Mouse (Mus musculus): ENCODE measurements at regions not wholly inside any gene's neighbourhood (a gene's known extent, or its start where the extent isn't known, plus 50 kb on each side); places are given as distances from the start of the nearest gene placed in this dataset.

GRCm38 (mm10) chr16:68017672-68018071 is 397.0 kb upstream of the Cadm2 start:
- DNase-seq (ENCODE audit: low read depth, low spot score): no peak

DNA sequence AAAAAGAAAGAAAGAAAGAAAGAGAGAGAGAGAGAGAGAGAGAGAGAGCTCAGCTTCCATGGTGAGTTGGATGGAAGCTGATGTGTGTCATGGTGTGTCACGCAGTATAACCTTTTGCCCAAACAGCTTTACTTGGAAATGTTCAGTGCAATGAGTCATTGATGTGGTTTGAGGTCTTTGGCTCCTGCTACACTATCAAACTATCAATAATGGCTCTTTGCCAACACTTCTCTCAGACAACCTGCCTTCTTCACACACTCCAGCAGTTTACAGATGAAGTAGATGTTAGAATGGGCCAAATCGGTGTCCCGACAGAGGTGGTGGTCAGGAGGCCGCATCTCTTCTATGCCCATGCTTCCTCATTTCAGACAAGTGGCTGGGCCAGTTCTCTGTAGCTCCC is 369.0 kb upstream of the Cadm2 start:
- no peak for DNase-seq (ENCODE audit: low read depth, low spot score)

- peak; percentile 27 for DNase-seq (ENCODE audit: low read depth, low spot score)
These were observed 355.9 kb upstream of the Cadm2 start for GRCm38 (mm10) chr16:67976565-67976964.

DNA sequence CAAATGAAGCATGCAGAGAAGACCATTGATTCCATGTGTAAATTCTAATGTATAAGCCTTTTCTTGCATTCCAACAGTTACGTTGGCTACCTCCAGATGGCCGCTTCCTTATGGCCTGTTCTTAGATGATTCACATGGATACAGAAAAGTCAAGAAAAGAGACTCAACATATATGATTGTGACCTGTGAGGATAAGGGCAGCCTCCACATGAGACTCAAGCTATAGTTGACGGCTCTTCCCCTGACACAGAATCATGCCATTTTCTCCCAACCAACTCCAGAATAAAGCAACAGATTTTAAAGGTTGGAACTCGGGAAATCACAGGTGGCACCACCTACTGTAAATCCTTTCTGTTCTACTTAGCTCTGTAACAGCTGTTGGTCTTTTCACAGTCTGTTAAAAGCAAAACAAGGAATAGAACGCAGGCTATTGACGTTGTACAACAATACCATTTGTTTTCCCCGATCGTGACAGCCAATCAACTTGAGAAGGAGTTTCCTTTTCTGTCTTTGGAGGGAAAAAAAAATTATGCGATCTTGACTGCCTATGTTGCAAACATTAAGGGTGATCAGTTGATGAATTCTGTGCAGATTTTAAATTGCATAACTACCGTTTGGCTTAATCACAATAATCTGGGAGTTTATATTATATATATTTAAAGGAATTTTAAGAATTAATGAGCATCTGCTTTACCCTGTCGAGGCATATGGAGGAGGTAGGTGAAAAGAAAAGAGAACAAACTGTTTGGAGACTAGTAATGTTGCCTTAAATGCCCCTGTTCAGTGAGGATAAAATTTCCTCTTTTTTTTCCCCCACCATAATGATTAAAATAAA is 347.8 kb upstream of the Cadm2 start:
- no peak for DNase-seq (ENCODE audit: low read depth, low spot score)

DNA sequence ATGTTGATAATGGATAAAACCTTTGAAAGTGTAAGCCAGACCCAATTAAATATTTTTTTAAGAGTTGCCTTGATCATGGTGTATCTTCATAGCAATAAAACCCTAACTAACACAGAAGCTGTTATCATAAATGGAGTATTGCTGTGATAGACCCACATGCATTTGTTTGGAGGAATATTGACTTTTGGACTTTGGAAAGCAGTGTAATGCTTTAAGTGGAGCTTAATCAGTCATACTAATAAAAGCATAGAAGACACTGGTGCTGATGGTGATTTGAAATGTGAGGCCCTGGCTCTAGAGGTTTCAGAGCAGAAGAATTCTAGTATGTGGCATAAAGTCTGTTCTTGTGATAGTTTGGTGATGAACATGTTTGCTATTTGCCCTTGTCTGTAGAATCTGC is 328.4 kb upstream of the Cadm2 start:
- no peak for DNase-seq (ENCODE audit: low read depth, low spot score)

DNA sequence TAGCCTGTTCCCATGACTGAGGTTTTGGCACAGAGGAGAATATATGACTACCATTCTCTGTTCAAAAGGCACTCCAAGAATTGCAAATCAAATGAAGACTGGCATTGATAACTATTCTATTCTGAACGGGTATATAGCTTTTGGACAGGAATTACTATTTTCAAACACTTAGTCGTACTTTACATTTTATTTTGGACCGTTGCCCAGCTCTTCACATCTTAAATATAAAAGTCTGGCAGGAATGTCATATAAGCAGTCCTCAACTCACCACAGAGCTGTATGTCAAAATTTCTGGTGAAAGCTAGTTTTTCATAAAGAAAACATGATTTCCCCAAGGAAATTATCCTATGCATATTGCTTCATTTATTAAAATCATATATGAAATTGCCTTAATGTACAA is 323.7 kb upstream of the Cadm2 start:
- DNase-seq (ENCODE audit: low read depth, low spot score): no peak

DNA sequence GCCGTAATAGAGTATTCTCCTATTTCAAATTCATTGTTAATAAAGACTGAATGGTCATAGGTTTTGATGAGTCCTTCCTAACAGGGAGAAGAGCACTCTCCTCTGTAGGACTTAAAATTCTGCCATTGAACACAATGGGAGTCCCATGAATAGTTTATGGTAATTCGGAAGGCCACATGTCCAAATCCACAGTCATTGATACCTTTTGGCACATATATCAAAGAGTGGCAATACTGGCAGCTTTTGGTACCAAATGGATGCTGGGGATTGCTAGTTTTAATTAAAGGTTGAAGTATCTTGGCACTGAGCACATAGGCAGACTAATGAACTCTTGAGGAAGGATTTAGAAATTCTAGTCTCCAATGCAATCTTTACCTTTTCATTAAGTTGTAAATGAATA is 298.5 kb upstream of the Cadm2 start:
- DNase-seq (ENCODE audit: low read depth, low spot score): no peak

DNA sequence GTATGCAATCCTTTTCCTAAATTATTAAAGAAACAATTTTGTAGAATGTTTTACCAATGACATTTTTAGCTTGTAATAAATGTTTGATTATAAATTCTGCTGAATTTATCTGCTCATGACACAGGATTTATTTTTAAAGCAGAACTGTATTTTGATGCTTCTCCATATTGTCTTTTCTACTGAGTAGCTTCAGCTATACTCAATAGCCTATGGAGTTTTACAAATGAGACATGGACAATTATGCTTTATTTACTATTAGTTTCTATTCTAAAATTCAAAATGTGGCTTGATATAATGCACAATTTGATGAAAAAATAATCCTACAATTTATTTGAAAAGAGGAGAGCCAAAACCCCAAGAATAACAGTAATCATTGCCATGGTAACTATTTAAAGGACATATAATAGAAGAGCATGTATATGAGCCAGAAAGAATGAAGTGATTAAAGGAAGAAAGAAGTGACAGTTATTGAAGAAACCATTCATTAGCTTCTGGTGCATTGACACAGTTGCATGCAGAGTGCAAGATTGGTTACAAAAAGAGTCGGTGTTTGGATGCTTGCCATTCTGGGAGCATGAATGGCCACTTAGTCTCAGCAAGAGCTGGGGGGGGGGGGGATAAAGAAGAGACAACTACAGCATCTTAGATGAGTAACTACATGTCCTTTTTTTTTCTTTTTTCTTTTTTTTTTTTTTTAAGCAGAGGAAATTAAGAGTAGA is 250.8 kb upstream of the Cadm2 start:
- no peak for DNase-seq (ENCODE audit: low read depth, low spot score)

DNA sequence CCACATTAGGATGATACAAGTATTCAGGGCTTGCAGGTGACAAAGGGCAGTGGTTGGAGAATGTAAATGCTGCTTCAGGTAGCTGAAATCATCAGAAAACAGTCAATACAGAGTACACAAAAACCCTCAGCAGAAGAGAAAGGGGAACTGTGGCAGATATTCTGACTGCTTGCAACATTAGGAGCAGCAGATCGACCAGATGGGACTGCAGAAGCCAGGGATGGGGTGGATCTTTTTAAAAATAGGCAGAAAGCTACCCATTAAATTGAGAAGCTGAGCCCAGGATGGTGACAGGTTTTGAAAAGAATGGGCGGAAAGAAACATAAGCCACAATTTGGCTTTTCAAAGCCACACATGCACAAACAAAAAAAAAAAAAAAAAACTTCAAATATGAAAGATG is 229.5 kb upstream of the Cadm2 start:
- DNase-seq (ENCODE audit: low read depth, low spot score): peak; percentile 5

DNA sequence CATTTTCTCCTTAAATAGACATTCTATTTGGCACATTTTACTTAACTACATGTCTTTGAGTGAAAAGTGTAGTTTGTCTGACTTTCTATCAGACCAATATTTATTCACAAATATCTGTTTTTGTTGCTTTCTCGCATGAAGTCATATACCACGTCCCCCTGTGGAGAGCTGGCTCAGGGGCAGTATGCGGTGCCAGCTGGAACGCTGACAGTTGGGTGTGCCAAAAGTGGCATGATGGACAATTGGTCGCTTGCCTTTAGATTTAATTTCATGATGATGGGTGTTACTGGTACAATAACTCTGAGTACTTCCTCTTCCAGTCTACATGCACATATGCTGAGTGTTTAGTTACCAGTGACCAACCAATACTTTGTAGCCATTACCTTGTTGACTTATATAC is 223.8 kb upstream of the Cadm2 start:
- no peak for DNase-seq (ENCODE audit: low read depth, low spot score)

GRCm38 (mm10) chr16:67797236-67797635 is 176.5 kb upstream of the Cadm2 start:
- DNase-seq (ENCODE audit: low read depth, low spot score): no peak

DNA sequence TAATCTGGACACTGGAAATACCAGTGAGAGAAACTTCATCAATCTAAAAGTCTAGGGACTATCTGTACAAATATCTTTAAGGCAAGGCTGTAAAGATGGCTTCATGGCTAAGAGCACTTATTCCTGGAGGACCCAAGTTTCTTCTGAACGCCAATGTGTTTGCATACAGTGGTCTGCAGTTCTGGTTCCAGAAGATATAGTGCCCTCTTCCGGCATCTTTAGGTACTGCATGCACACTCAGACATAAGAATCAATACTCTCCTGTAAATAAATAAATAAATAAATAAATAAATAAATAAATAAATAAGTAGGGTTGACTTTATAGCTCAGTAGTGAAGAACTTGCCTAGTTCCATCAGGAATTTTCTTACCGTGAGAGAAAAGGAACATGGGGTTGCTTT is 155.4 kb upstream of the Cadm2 start:
- peak; percentile 57 for DNase-seq (ENCODE audit: low read depth, low spot score)

- no peak for DNase-seq (ENCODE audit: low read depth, low spot score)
These were observed 148.4 kb upstream of the Cadm2 start for GRCm38 (mm10) chr16:67769114-67769513.

DNA sequence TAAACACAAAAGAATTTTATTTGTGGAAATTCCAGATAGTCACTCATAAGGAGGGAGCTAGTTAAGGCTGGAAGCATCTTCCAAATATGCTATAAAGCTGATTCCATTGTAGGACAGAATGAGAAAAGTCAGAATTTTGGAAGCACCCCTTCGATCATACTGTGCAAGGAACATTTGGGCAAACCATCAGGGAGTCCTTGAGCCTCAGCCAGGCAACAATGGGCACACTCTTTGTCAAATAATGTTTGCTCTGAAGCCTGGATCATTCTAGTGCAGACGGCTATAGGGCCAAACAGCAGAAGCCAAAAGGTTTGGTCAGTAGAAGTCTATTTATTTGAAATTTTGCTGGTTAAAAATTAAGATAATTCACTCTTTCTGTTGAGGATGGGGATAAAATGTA is 114.7 kb upstream of the Cadm2 start:
- no peak for DNase-seq (ENCODE audit: low read depth, low spot score)

DNA sequence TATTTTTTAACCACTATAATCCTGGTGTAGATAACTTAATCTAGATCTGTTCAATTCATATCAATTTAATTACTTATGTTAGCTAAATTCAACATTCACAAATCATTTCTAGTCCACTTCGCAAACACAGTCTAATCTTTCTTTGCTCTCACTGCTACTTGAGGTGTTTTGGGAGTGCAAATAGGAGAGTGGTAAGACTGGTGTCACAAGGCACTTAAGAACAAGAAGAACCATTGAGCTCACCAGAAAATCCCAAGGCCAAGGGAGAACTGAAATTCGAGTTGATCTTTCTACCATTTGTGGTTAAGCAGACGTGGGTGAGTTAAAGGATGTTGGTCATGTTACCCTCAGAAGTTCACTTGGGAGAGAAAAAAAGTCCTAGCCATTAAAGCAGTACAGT is 77.9 kb upstream of the Cadm2 start:
- no peak for DNase-seq (ENCODE audit: low read depth, low spot score)

Data from A20 (cell line).